Mouse (Mus musculus): Measurements from ENCODE around the gene Mdfic.

DNA sequence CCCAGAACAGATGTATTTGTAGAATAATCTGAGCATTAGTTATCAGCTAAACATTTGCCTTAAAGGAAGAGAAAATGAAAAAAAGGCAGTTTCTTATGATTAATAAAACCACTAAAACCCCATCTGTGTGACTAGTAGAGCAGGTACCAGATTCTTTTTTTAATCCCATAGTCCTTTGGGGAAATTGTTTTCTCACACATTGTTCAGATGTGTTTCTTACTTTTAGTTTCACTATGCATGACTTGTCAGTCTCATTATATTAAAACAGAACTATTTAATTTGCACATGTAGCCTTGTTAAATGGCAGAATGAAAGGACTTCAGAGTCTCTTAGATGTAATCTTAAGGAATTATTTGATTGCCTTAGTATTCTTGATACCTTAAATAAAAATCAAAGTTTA lies 32.7 kb downstream of the Mdfic start:
- TF ChIP-seq CTCF (IDR thresholded peaks at IDR 0.05): no peak
- TF ChIP-seq EP300 (IDR thresholded peaks at IDR 0.05): no peak
